20 mouse cellular contexts compared by ENCODE assay signal in genomic region chr2:122532136-122532801, GRCm38 (mm10). TPM values are rescaled to one million over a fixed set of nuclear protein-coding genes. Genes with fewer than 3 reads are reported as not detected.
DNase-seq lines count a peak whose midpoint lies in the region; ATAC-seq and TF ChIP-seq lines count a peak whose summit lies in the region.
"Had no signal": no experiment of that assay in that cellular context is flagged by ENCODE, and none has a peak within 500 bp of the region (broad histone marks: within the 10 kb centered on the region; RNA-seq: fewer than 3 reads in every experiment).

No protein-coding gene starts in this region.

- H3K4me3 ChIP-seq in layer of hippocampus, adult 2 months = no peak overlapping the region
- H3K4me3 ChIP-seq in hindbrain, embryonic 16.5 days (ENCODE audit: low read length) = no peak overlapping the region
- no peak overlapping the region for H3K4me3 ChIP-seq in intestine, postnatal 0 days (ENCODE audit: low read depth, low read length)
- H3K4me3 ChIP-seq: kidney, embryonic 15.5 days; myocyte had no signal

- 52% methylated on average over 2 of the region's 2 CpGs for WGBS in hindbrain, embryonic 16.5 days
- 67% methylated on average over 2 of the region's 2 CpGs for WGBS in intestine, postnatal 0 days

- H3K4me2 ChIP-seq in hindbrain, embryonic 16.5 days (ENCODE audit: low read length) = no peak overlapping the region
- no peak overlapping the region for H3K4me2 ChIP-seq in intestine, postnatal 0 days (replicated peaks; ENCODE audit: low read depth)
- H3K4me2 ChIP-seq: kidney, embryonic 15.5 days had no signal

- H3K9me3 ChIP-seq in hindbrain, embryonic 16.5 days (ENCODE audit: control insufficient read depth, low read length) = no peaks in the 10 kb centered on the region
- H3K9me3 ChIP-seq in intestine, postnatal 0 days (ENCODE audit: control insufficient read depth) = no peaks in the 10 kb centered on the region
- H3K9me3 ChIP-seq: kidney, embryonic 15.5 days had no signal

- H3K36me3 ChIP-seq in hindbrain, embryonic 16.5 days (ENCODE audit: control insufficient read depth, insufficient read depth, low read length) = no peaks in the 10 kb centered on the region
- H3K36me3 ChIP-seq in intestine, postnatal 0 days (ENCODE audit: control insufficient read depth, insufficient read depth) = no peaks in the 10 kb centered on the region
- H3K36me3 ChIP-seq: kidney, embryonic 15.5 days had no signal

- no peak overlapping the region for H3K9ac ChIP-seq in hindbrain, embryonic 16.5 days (ENCODE audit: low read depth, low read length)
- no peak overlapping the region; the same call in 1 of the 2 replicates for H3K9ac ChIP-seq in intestine, postnatal 0 days (ENCODE audit: low read depth, low read length)
- H3K9ac ChIP-seq: kidney, embryonic 15.5 days had no signal

- H3K27me3 ChIP-seq in hindbrain, embryonic 16.5 days (replicated peaks; ENCODE audit: control insufficient read depth, insufficient read depth, low read length) = no peaks in the 10 kb centered on the region
- no peaks in the 10 kb centered on the region for H3K27me3 ChIP-seq in intestine, postnatal 0 days (replicated peaks; ENCODE audit: control insufficient read depth, insufficient read depth, low read length)
- H3K27me3 ChIP-seq: kidney, embryonic 15.5 days had no signal

- H3K27ac ChIP-seq in layer of hippocampus, adult 2 months = peak overlapping the region; percentile 67
- H3K27ac ChIP-seq in hindbrain, embryonic 16.5 days (ENCODE audit: low read depth, low read length) = peak overlapping the region; percentile 45; the same call in 1 of the 2 replicates
- H3K27ac ChIP-seq in intestine, postnatal 0 days (ENCODE audit: low read depth, low read length) = no peak overlapping the region
- H3K27ac ChIP-seq: kidney, embryonic 15.5 days had no signal

- H3K4me1 ChIP-seq in hindbrain, embryonic 16.5 days (ENCODE audit: control insufficient read depth, insufficient read depth, low read depth, low read length) = no peaks in the 10 kb centered on the region; the same call in 1 of the 2 replicates
- H3K4me1 ChIP-seq in intestine, postnatal 0 days (replicated peaks; ENCODE audit: control insufficient read depth, insufficient read depth, low read length) = no peaks in the 10 kb centered on the region
- H3K4me1 ChIP-seq: kidney, embryonic 15.5 days had no signal

- ATAC-seq in hindbrain, embryonic 16.5 days = peak; percentile 74
- ATAC-seq in intestine, postnatal 0 days = no peak
- ATAC-seq: inflammation-experienced regulatory T-cells, adult 6 months had no signal

- no peak for TF ChIP-seq CTCF in layer of hippocampus, adult 2 months (conservative IDR thresholded peaks at IDR 0.05)
- TF ChIP-seq CTCF in intestine, postnatal 0 days (IDR thresholded peaks at IDR 0.05; ENCODE audit: low read depth) = no peak

- peak; percentile 56 to 75 for DNase-seq in cerebellum, postnatal 14 days
- no peak for DNase-seq in cerebellum, adult 9-11 months
- DNase-seq in layer of hippocampus, adult 2 months (ENCODE audit: low spot score in 2 of 2) = no peak
- DNase-seq in layer of hippocampus, adult 9-10 months (ENCODE audit: low spot score) = no peak
- DNase-seq in brain, adult 2 months (ENCODE audit: low read depth, low spot score) = peak; percentile 3
- no peak for DNase-seq in kidney, postnatal 25 days
- DNase-seq: adrenal gland, postnatal 14 days; heart, adult 18-20 months; layer of hippocampus, adult 9-11 months; liver; lung, adult 2 months; thymus, adult 18-20 months had no signal

RNA-seq across cellular contexts. Expression of gene Gm14085, which starts 47.5 kb away (rescaled TPM):
- not detected for total RNA-seq in layer of hippocampus, adult 2 months (2021)
- not detected in 2 replicates for polyA plus RNA-seq in hindbrain, embryonic 16.5 days (2015; fragmentation: Nextera tagmentation; extraction: Ambion mirVana)
- 0.12 and 0.16 TPM in 2 replicates for polyA plus RNA-seq in intestine, postnatal 0 days (2015; fragmentation: Nextera tagmentation; extraction: Ambion mirVana)
- total RNA-seq: left cerebral cortex, postnatal 14 days had no signal
- polyA plus RNA-seq: heart, postnatal 0 days; myocyte; urinary bladder, adult 2 months had no signal

Comparison
In these comparisons a context has a peak if more than half of its experiments do, and no peak if none do; other contexts are left out.
1. DNase-seq: peak in cerebellum, postnatal 14 days (2 of 2) and brain, adult 2 months (single experiment); none in cerebellum, adult 9-11 months (single experiment), layer of hippocampus, adult 2 months (0 of 2), layer of hippocampus, adult 9-10 months (single experiment) and kidney, postnatal 25 days (0 of 2).